Mouse (Mus musculus) hindbrain, embryonic 16.5 days (tissue): ENCODE data around the gene Rtl1. TPM values are rescaled to one million over a fixed set of nuclear protein-coding genes. Genes with fewer than 3 reads are reported as not detected.

ENCODE experiments used
- ATAC-seq: fragments of 200-750 bp; cut with Nextera tagmentation; 2 replicates; pipeline ENCODE4 v1.8.0; 2017; ENCODE audit warnings: moderate TSS enrichment, moderate library complexity
- H3K27ac ChIP-seq: fragments of 300-500 bp; sonication (generic); 2 replicates; pipeline ENCODE4 v1.5.1; 2014; ENCODE audit warnings: low read depth, mild to moderate bottlenecking, control low read depth, low read length, moderate library complexity
- H3K27me3 ChIP-seq: fragments of 300-500 bp; sonication (generic); replicated peaks from 2 replicates; pipeline ENCODE4 v1.6.1; 2014; ENCODE audit warnings: low read length; ENCODE audit not compliant: control insufficient read depth, insufficient read depth
- H3K36me3 ChIP-seq: fragments of 300-500 bp; sonication (generic); 2 replicates; pipeline ENCODE4 v1.6.1; 2014; ENCODE audit warnings: mild to moderate bottlenecking, low read length, moderate library complexity, mixed read lengths; ENCODE audit not compliant: control insufficient read depth, insufficient read depth
- H3K4me1 ChIP-seq: fragments of 300-500 bp; sonication (generic); 2 replicates; pipeline ENCODE4 v1.6.1; 2014; ENCODE audit warnings: low read depth, low read length; ENCODE audit not compliant: control insufficient read depth, insufficient read depth
- H3K4me2 ChIP-seq: fragments of 300-500 bp; sonication (generic); 2 replicates; pipeline ENCODE4 v1.6.1; 2014; ENCODE audit warnings: mild to moderate bottlenecking, low read length, control low read depth, moderate library complexity
- H3K4me3 ChIP-seq: fragments of 300-500 bp; sonication (generic); 2 replicates; pipeline ENCODE4 v1.5.1; 2014; ENCODE audit warnings: mild to moderate bottlenecking, low read length, control low read depth, moderate library complexity
- H3K9ac ChIP-seq: fragments of 300-500 bp; sonication (generic); 2 replicates; pipeline ENCODE4 v1.6.1; 2014; ENCODE audit warnings: low read depth, mild to moderate bottlenecking, control low read depth, low read length, moderate library complexity
- H3K9me3 ChIP-seq: fragments of 300-500 bp; sonication (generic); 2 replicates; pipeline ENCODE4 v1.6.1; 2014; ENCODE audit warnings: mild to moderate bottlenecking, low read length, moderate library complexity; ENCODE audit not compliant: control insufficient read depth
- WGBS: fragments of 180-500 bp; shearing (Covaris S2); extraction: QIAGEN DNeasy Blood & Tissue Kit; methylation state at CpG from one replicate; pipeline ENCODE4 v1.1.7; 2014; 5-methylcytosine and 5-hydroxymethylcytosine counted together
- polyA plus RNA-seq: library from polyadenylated mRNA; unstranded; fragments of >200 nt; fragmentation: Nextera tagmentation; extraction: Ambion mirVana; gene quantifications from 2 replicates; pipeline ENCODE4 v1.2.1, GENCODE M21; 2015

The Rtl1 gene
- polyA plus RNA-seq, 1 experiment from 2014 or later = 2.2 TPM

- Histone ChIP-seq H3K9me3 (no peaks in the 10 kb centered on the region), H3K36me3 (peaks cover 15% of the 10 kb centered on the region), H3K27ac (no peak overlapping the region; the same call in 1 of the 2 replicates), H3K9ac (no peak overlapping the region), H3K27me3 (no peaks in the 10 kb centered on the region), H3K4me1 (0 out of 2 replicates have a peak, but pooled peaks cover 2% of the 10 kb centered on the region), H3K4me2 (peak overlapping the region; percentile 20; the same call in 1 of the 2 replicates), H3K4me3 (no peak overlapping the region)
- no peak for ATAC-seq
- 35% methylated on average over 8 of the region's 8 CpGs for WGBS
These were observed 3.9 kb downstream of the Rtl1 start for GRCm38 (mm10) chr12:109596232-109596631.

GRCm38 (mm10) chr12:109595753-109596152 lies 4.4 kb downstream of the Rtl1 start:
- H3K4me3 ChIP-seq = no peak overlapping the region
- WGBS = 59% methylated on average over 6 of the region's 6 CpGs
- ATAC-seq = 0 out of 2 replicates have a peak, but pooled peaks have one; percentile 49
- peak overlapping the region; percentile 7; the same call in 1 of the 2 replicates for H3K27ac ChIP-seq
- no peak overlapping the region for H3K9ac ChIP-seq
- H3K4me2 ChIP-seq = no peak overlapping the region
- H3K9me3 ChIP-seq = no peaks in the 10 kb centered on the region
- H3K36me3 ChIP-seq = peaks cover 15% of the 10 kb centered on the region
- no peaks in the 10 kb centered on the region for H3K27me3 ChIP-seq
- 0 out of 2 replicates have a peak, but pooled peaks cover 2% of the 10 kb centered on the region for H3K4me1 ChIP-seq

- H3K36me3 ChIP-seq = peaks cover 18% of the 10 kb centered on the region
- H3K27ac ChIP-seq = no peak overlapping the region
- no peaks in the 10 kb centered on the region for H3K9me3 ChIP-seq
- H3K4me2 ChIP-seq = no peak overlapping the region
- H3K27me3 ChIP-seq = no peaks in the 10 kb centered on the region
- no peak overlapping the region for H3K4me3 ChIP-seq
- 0 out of 2 replicates have a peak, but pooled peaks cover 2% of the 10 kb centered on the region for H3K4me1 ChIP-seq
- 90% methylated on average over 7 of the region's 7 CpGs for WGBS
- ATAC-seq = peak; percentile 53; the same call in 1 of the 2 replicates
- H3K9ac ChIP-seq = no peak overlapping the region
These were observed 5.2 kb downstream of the Rtl1 start for GRCm38 (mm10) chr12:109594961-109595360.

GRCm38 (mm10) chr12:109582185-109582584 lies 17.9 kb downstream of the Rtl1 start:
- no peak overlapping the region for H3K9ac ChIP-seq
- no peak overlapping the region for H3K27ac ChIP-seq
- no peaks in the 10 kb centered on the region for H3K27me3 ChIP-seq
- H3K4me1 ChIP-seq = no peaks in the 10 kb centered on the region
- 75% methylated on average over 5 of the region's 5 CpGs for WGBS
- no peaks in the 10 kb centered on the region for H3K9me3 ChIP-seq
- no peak for ATAC-seq
- no peak overlapping the region for H3K4me2 ChIP-seq
- no peak overlapping the region for H3K4me3 ChIP-seq
- H3K36me3 ChIP-seq = peaks cover 12% of the 10 kb centered on the region; the same call in 1 of the 2 replicates

GRCm38 (mm10) chr12:109572259-109572658 lies 27.9 kb downstream of the Rtl1 start:
- H3K27ac ChIP-seq = no peak overlapping the region
- peaks cover 16% of the 10 kb centered on the region for H3K36me3 ChIP-seq
- WGBS = 84% methylated on average over 4 of the region's 4 CpGs
- H3K27me3 ChIP-seq = no peaks in the 10 kb centered on the region
- H3K9me3 ChIP-seq = no peaks in the 10 kb centered on the region
- ATAC-seq = no peak
- H3K4me1 ChIP-seq = no peaks in the 10 kb centered on the region
- no peak overlapping the region for H3K4me3 ChIP-seq
- H3K4me2 ChIP-seq = no peak overlapping the region
- no peak overlapping the region for H3K9ac ChIP-seq

GRCm38 (mm10) chr12:109560111-109560695 lies 39.9 kb downstream of the Rtl1 start:
- ATAC-seq = no peak
- WGBS = 31% methylated on average over 10 of the region's 10 CpGs
- Histone ChIP-seq H3K27ac (no peak overlapping the region), H3K4me2 (no peak overlapping the region), H3K9me3 (no peaks in the 10 kb centered on the region), H3K9ac (no peak overlapping the region), H3K4me1 (peaks cover 3% of the 10 kb centered on the region; the same call in 1 of the 2 replicates), H3K36me3 (peaks cover 10% of the 10 kb centered on the region), H3K27me3 (no peaks in the 10 kb centered on the region), H3K4me3 (no peak overlapping the region)

- Histone ChIP-seq H3K36me3 (peaks cover 12% of the 10 kb centered on the region), H3K4me2 (no peak overlapping the region), H3K4me1 (peaks cover 3% of the 10 kb centered on the region; the same call in 1 of the 2 replicates), H3K4me3 (no peak overlapping the region), H3K9me3 (no peaks in the 10 kb centered on the region), H3K27ac (no peak overlapping the region), H3K9ac (no peak overlapping the region), H3K27me3 (no peaks in the 10 kb centered on the region)
- ATAC-seq = no peak
- 63% methylated on average over 7 of the region's 7 CpGs for WGBS
These were observed 41.1 kb downstream of the Rtl1 start for GRCm38 (mm10) chr12:109558891-109559487.

GRCm38 (mm10) chr12:109558226-109558824 lies 41.8 kb downstream of the Rtl1 start:
- peak; percentile 63; the same call in 1 of the 2 replicates for ATAC-seq
- Histone ChIP-seq H3K4me2 (no peak overlapping the region), H3K9me3 (no peaks in the 10 kb centered on the region), H3K27me3 (no peaks in the 10 kb centered on the region), H3K27ac (no peak overlapping the region), H3K36me3 (peaks cover 12% of the 10 kb centered on the region), H3K4me1 (peaks cover 3% of the 10 kb centered on the region; the same call in 1 of the 2 replicates), H3K4me3 (no peak overlapping the region), H3K9ac (no peak overlapping the region)
- 51% methylated on average over 12 of the region's 12 CpGs for WGBS

GRCm38 (mm10) chr12:109555837-109556409 lies 44.2 kb downstream of the Rtl1 start:
- peaks cover 3% of the 10 kb centered on the region; the same call in 1 of the 2 replicates for H3K4me1 ChIP-seq
- H3K27ac ChIP-seq = no peak overlapping the region
- H3K4me2 ChIP-seq = no peak overlapping the region
- no peak overlapping the region for H3K9ac ChIP-seq
- no peaks in the 10 kb centered on the region for H3K9me3 ChIP-seq
- no peak for ATAC-seq
- WGBS = 56% methylated on average over 15 of the region's 15 CpGs
- no peak overlapping the region for H3K4me3 ChIP-seq
- H3K36me3 ChIP-seq = peaks cover 15% of the 10 kb centered on the region; the same call in 1 of the 2 replicates
- no peaks in the 10 kb centered on the region for H3K27me3 ChIP-seq
